Mouse (Mus musculus) regulatory T cell (primary cell): Measurements from ENCODE around the gene Ttbk1.

Source experiments
- in situ Hi-C: fragments of 300-600 bp; cut with MboI, MseI; formaldehyde crosslinking; loops from one replicate; pipeline ENCODE4 v1.15.1; 2025; ENCODE audit warnings: high pct_unique_total_duplicates

Gene Ttbk1

GRCm38 (mm10) chr17:46419717-46420116 lies 67.8 kb downstream of the Ttbk1 start:
- in situ Hi-C loops: no loop called here

- in situ Hi-C loops: no loop called here
Measured at GRCm38 (mm10) chr17:46418628-46419027, 68.8 kb downstream of the Ttbk1 start.

GRCm38 (mm10) chr17:46408478-46408877 lies 79.0 kb downstream of the Ttbk1 start:
- in situ Hi-C loops: loop anchor here (10.0 kb wide), 1 partner anchor 144 kb away; no protein-coding TSS in a partner anchor

GRCm38 (mm10) chr17:46394631-46395030 lies 92.8 kb downstream of the Ttbk1 start:
- in situ Hi-C loops: loop anchor here (5.0 kb wide), 1 partner anchor 72 kb away; no protein-coding TSS in a partner anchor

- in situ Hi-C loops: no loop called here
Measured at GRCm38 (mm10) chr17:46393012-46393411, 94.5 kb downstream of the Ttbk1 start.
